Mouse (Mus musculus) kidney, embryonic 16.5 days (tissue): Measurements from ENCODE around the gene Spen. TPM values are rescaled to one million over a fixed set of nuclear protein-coding genes. Genes with fewer than 3 reads are reported as not detected.

Experiments
- ATAC-seq: fragments of 200-750 bp; cut with Nextera tagmentation; 2 replicates; pipeline ENCODE4 v1.8.0; 2017; ENCODE audit warnings: moderate TSS enrichment; ENCODE audit not compliant: low FRiP score, low TSS enrichment
- H3K27ac ChIP-seq: fragments of 300-500 bp; sonication (generic); 2 replicates; pipeline ENCODE4 v1.5.1; 2014; ENCODE audit warnings: low read length
- H3K27me3 ChIP-seq: fragments of 300-500 bp; sonication (generic); 2 replicates; pipeline ENCODE4 v1.6.1; 2014; ENCODE audit warnings: low read length, control low read depth, mixed read lengths; ENCODE audit not compliant: insufficient read depth
- H3K36me3 ChIP-seq: fragments of 300-500 bp; sonication (generic); 2 replicates; pipeline ENCODE4 v1.6.1; 2014; ENCODE audit warnings: low read length, control low read depth, mixed read lengths; ENCODE audit not compliant: insufficient read depth
- H3K4me1 ChIP-seq: fragments of 300-500 bp; sonication (generic); 2 replicates; pipeline ENCODE4 v1.6.1; 2014; ENCODE audit warnings: low read length, control low read depth, mixed read lengths; ENCODE audit not compliant: insufficient read depth
- H3K4me2 ChIP-seq: fragments of 300-500 bp; sonication (generic); replicated peaks from 2 replicates; pipeline ENCODE4 v1.6.1; 2014; ENCODE audit warnings: low read depth, low read length
- H3K4me3 ChIP-seq: fragments of 300-500 bp; sonication (generic); 2 replicates; pipeline ENCODE4 v1.5.1; 2014; ENCODE audit warnings: mild to moderate bottlenecking, low read length
- H3K9ac ChIP-seq: fragments of 300-500 bp; sonication (generic); replicated peaks from 2 replicates; pipeline ENCODE4 v1.6.1; 2014; ENCODE audit warnings: low read length
- H3K9me3 ChIP-seq: fragments of 300-500 bp; sonication (generic); 2 replicates; pipeline ENCODE4 v1.6.1; 2016; ENCODE audit warnings: low read length, control low read depth
- WGBS: fragments of 180-500 bp; shearing (Covaris S2); extraction: QIAGEN DNeasy Blood & Tissue Kit; methylation state at CpG from one replicate; pipeline ENCODE4 v1.1.7; 2014; 5-methylcytosine and 5-hydroxymethylcytosine counted together
- polyA plus RNA-seq: library from polyadenylated mRNA; unstranded; fragments of >200 nt; fragmentation: Nextera tagmentation; extraction: Ambion mirVana; gene quantifications from 2 replicates; pipeline ENCODE4 v1.2.1, GENCODE M21; 2015

Spen gene
- polyA plus RNA-seq, 1 experiment from 2014 or later = 10.5 TPM

GRCm38 (mm10) chr4:141471491-141471890, 66.9 kb downstream of the Spen start:
- 98% methylated on average over 16 of the region's 16 CpGs for WGBS
- no peak overlapping the region for H3K9ac ChIP-seq
- no peak overlapping the region for H3K27ac ChIP-seq
- ATAC-seq = no peak
- H3K27me3 ChIP-seq = no peaks in the 10 kb centered on the region
- peaks cover 93% of the 10 kb centered on the region for H3K36me3 ChIP-seq
- peaks cover 6% of the 10 kb centered on the region; the same call in 1 of the 2 replicates for H3K4me1 ChIP-seq
- H3K9me3 ChIP-seq = 0 out of 2 replicates have a peak, but pooled peaks cover 3% of the 10 kb centered on the region
- no peak overlapping the region for H3K4me2 ChIP-seq
- no peak overlapping the region for H3K4me3 ChIP-seq

GRCm38 (mm10) chr4:141469343-141469742, 69.1 kb downstream of the Spen start:
- Histone ChIP-seq H3K4me2 (no peak overlapping the region), H3K4me1 (peaks cover 6% of the 10 kb centered on the region; the same call in 1 of the 2 replicates), H3K9ac (no peak overlapping the region), H3K9me3 (0 out of 2 replicates have a peak, but pooled peaks cover 3% of the 10 kb centered on the region), H3K27ac (no peak overlapping the region), H3K36me3 (peaks cover 93% of the 10 kb centered on the region), H3K4me3 (no peak overlapping the region), H3K27me3 (no peaks in the 10 kb centered on the region)
- WGBS = 90% methylated on average over 9 of the region's 9 CpGs
- ATAC-seq = no peak

GRCm38 (mm10) chr4:141468576-141468975, 69.8 kb downstream of the Spen start:
- no peak for ATAC-seq
- Histone ChIP-seq H3K4me3 (no peak overlapping the region), H3K9me3 (0 out of 2 replicates have a peak, but pooled peaks cover 3% of the 10 kb centered on the region), H3K4me1 (no peaks in the 10 kb centered on the region; the same call in 1 of the 2 replicates), H3K27ac (no peak overlapping the region), H3K9ac (no peak overlapping the region), H3K36me3 (peaks cover 93% of the 10 kb centered on the region), H3K27me3 (no peaks in the 10 kb centered on the region), H3K4me2 (no peak overlapping the region)
- WGBS = 62% methylated on average over 10 of the region's 10 CpGs

GRCm38 (mm10) chr4:141467581-141467927, 70.8 kb downstream of the Spen start:
- no peaks in the 10 kb centered on the region for H3K4me1 ChIP-seq
- ATAC-seq = no peak
- no peak overlapping the region for H3K9ac ChIP-seq
- WGBS = 84% methylated on average over 6 of the region's 6 CpGs
- no peak overlapping the region for H3K4me2 ChIP-seq
- peaks cover 91% of the 10 kb centered on the region for H3K36me3 ChIP-seq
- H3K27ac ChIP-seq = no peak overlapping the region
- H3K9me3 ChIP-seq = 0 out of 2 replicates have a peak, but pooled peaks cover 3% of the 10 kb centered on the region
- H3K27me3 ChIP-seq = no peaks in the 10 kb centered on the region
- no peak overlapping the region for H3K4me3 ChIP-seq

GRCm38 (mm10) chr4:141466844-141467580, 71.4 kb downstream of the Spen start:
- Histone ChIP-seq H3K36me3 (peaks cover 85% of the 10 kb centered on the region), H3K9ac (no peak overlapping the region), H3K4me2 (no peak overlapping the region), H3K9me3 (0 out of 2 replicates have a peak, but pooled peaks cover 3% of the 10 kb centered on the region), H3K27me3 (no peaks in the 10 kb centered on the region), H3K27ac (no peak overlapping the region), H3K4me3 (no peak overlapping the region), H3K4me1 (no peaks in the 10 kb centered on the region)
- no peak for ATAC-seq
- 82% methylated on average over 15 of the region's 15 CpGs for WGBS

GRCm38 (mm10) chr4:141466289-141466795, 72.1 kb downstream of the Spen start:
- H3K4me3 ChIP-seq = no peak overlapping the region
- no peak for ATAC-seq
- H3K27me3 ChIP-seq = no peaks in the 10 kb centered on the region
- H3K36me3 ChIP-seq = peaks cover 79% of the 10 kb centered on the region
- 90% methylated on average over 16 of the region's 16 CpGs for WGBS
- no peak overlapping the region for H3K9ac ChIP-seq
- no peak overlapping the region for H3K4me2 ChIP-seq
- no peak overlapping the region for H3K27ac ChIP-seq
- no peaks in the 10 kb centered on the region for H3K4me1 ChIP-seq
- H3K9me3 ChIP-seq = 0 out of 2 replicates have a peak, but pooled peaks cover 2% of the 10 kb centered on the region

- Histone ChIP-seq H3K9me3 (no peaks in the 10 kb centered on the region), H3K4me2 (no peak overlapping the region), H3K27ac (no peak overlapping the region), H3K36me3 (peaks cover 73% of the 10 kb centered on the region), H3K9ac (no peak overlapping the region), H3K27me3 (no peaks in the 10 kb centered on the region), H3K4me1 (no peaks in the 10 kb centered on the region), H3K4me3 (no peak overlapping the region)
- ATAC-seq = no peak
- 85% methylated on average over 29 of the region's 34 CpGs for WGBS
Observed at GRCm38 (mm10) chr4:141465512-141466288, 72.7 kb downstream of the Spen start.

- H3K27me3 ChIP-seq = no peaks in the 10 kb centered on the region
- H3K4me1 ChIP-seq = no peaks in the 10 kb centered on the region
- H3K36me3 ChIP-seq = peaks cover 66% of the 10 kb centered on the region
- no peak overlapping the region for H3K9ac ChIP-seq
- no peaks in the 10 kb centered on the region for H3K9me3 ChIP-seq
- H3K4me3 ChIP-seq = no peak overlapping the region
- no peak overlapping the region for H3K27ac ChIP-seq
- WGBS = 77% methylated on average over 16 of the region's 16 CpGs
- no peak overlapping the region for H3K4me2 ChIP-seq
- no peak for ATAC-seq
Observed at GRCm38 (mm10) chr4:141464722-141465121, 73.7 kb downstream of the Spen start.

- Histone ChIP-seq H3K9me3 (no peaks in the 10 kb centered on the region), H3K9ac (no peak overlapping the region), H3K4me1 (peaks cover 5% of the 10 kb centered on the region), H3K4me2 (no peak overlapping the region), H3K36me3 (peaks cover 54% of the 10 kb centered on the region), H3K27me3 (no peaks in the 10 kb centered on the region), H3K27ac (no peak overlapping the region), H3K4me3 (no peak overlapping the region)
- WGBS = 79% methylated on average over 14 of the region's 14 CpGs
- ATAC-seq = no peak
Observed at GRCm38 (mm10) chr4:141463472-141463871, 74.9 kb downstream of the Spen start.
